Mouse (Mus musculus) liver, postnatal 0 days (tissue): ENCODE data around the gene Rab38. TPM values are rescaled to one million over a fixed set of nuclear protein-coding genes. Genes with fewer than 3 reads are reported as not detected.

Source experiments
- ATAC-seq: fragments of 200-750 bp; cut with Nextera tagmentation; 2 replicates; pipeline ENCODE4 v1.8.0; 2017; ENCODE audit warnings: mild to moderate bottlenecking, moderate library complexity
- DNase-seq: peaks from one replicate; pipeline ENCODE4 v3.0.0-alpha.2; 2016
- H3K27ac ChIP-seq: fragments of 300-500 bp; sonication (generic); 2 replicates; pipeline ENCODE4 v1.5.1; 2014; ENCODE audit warnings: antibody characterized with exemption, moderate library complexity, mild to moderate bottlenecking, low read depth
- H3K27me3 ChIP-seq: fragments of 300-500 bp; sonication (generic); 2 replicates; pipeline ENCODE4 v1.6.1; 2014; ENCODE audit warnings: low read length, control low read depth, mixed read lengths; ENCODE audit not compliant: insufficient read depth
- H3K36me3 ChIP-seq: fragments of 300-500 bp; sonication (generic); replicated peaks from 2 replicates; pipeline ENCODE4 v1.6.1; 2014; ENCODE audit warnings: mild to moderate bottlenecking, control low read depth, low read length, moderate library complexity, mixed read lengths; ENCODE audit not compliant: insufficient read depth
- H3K4me1 ChIP-seq: fragments of 300-500 bp; sonication (generic); 2 replicates; pipeline ENCODE4 v1.6.1; 2014; ENCODE audit warnings: antibody characterized with exemption, mild to moderate bottlenecking, control low read depth; ENCODE audit not compliant: insufficient read depth
- H3K4me2 ChIP-seq: fragments of 300-500 bp; sonication (generic); 2 replicates; pipeline ENCODE4 v1.6.1; 2014; ENCODE audit warnings: low read depth, mild to moderate bottlenecking, low read length, moderate library complexity, mixed read lengths
- H3K4me3 ChIP-seq: fragments of 300-500 bp; sonication (generic); 2 replicates; pipeline ENCODE4 v1.5.1; 2014; ENCODE audit warnings: low read depth, low read length
- H3K9ac ChIP-seq: fragments of 300-500 bp; sonication (generic); replicated peaks from 2 replicates; pipeline ENCODE4 v1.6.1; 2014; ENCODE audit warnings: mild to moderate bottlenecking, moderate library complexity
- H3K9me3 ChIP-seq: fragments of 300-500 bp; sonication (generic); 2 replicates; pipeline ENCODE4 v1.6.1; 2016; ENCODE audit warnings: mild to moderate bottlenecking, control low read depth, low read length, mixed read lengths
- CTCF ChIP-seq: sonication (generic); IDR thresholded peaks from 2 replicates; pipeline ENCODE4 v1.5.1; 2016; ENCODE audit warnings: antibody characterized with exemption, low read depth
- EP300 ChIP-seq: IDR thresholded peaks from 2 replicates; pipeline ENCODE4 v1.6.1; 2016; ENCODE audit warnings: antibody characterized with exemption, low read depth, mild to moderate bottlenecking
- WGBS: fragments of 180-500 bp; shearing (Covaris S2); extraction: QIAGEN DNeasy Blood & Tissue Kit; methylation state at CpG from one replicate; pipeline ENCODE4 v1.1.7; 2014; ENCODE audit not compliant: insufficient replicate concordance; 5-methylcytosine and 5-hydroxymethylcytosine counted together
- polyA plus RNA-seq: library from polyadenylated mRNA; unstranded; fragments of >200 nt; fragmentation: Nextera tagmentation; extraction: Ambion mirVana; gene quantifications from 2 replicates; pipeline ENCODE4 v1.2.1, GENCODE M21; 2015

Gene Rab38
- polyA plus RNA-seq, 1 experiment from 2014 or later, result 1.9 TPM

GRCm38 (mm10) chr7:88423889-88424288 lies 6.2 kb upstream of the Rab38 start:
- DNase-seq, result no peak
- 35% methylated on average over 2 of the region's 2 CpGs for WGBS
- no peaks in the 10 kb centered on the region for H3K9me3 ChIP-seq
- TF ChIP-seq CTCF, result no peak
- TF ChIP-seq EP300, result peak; percentile 77
- H3K27ac ChIP-seq, result no peak overlapping the region
- H3K27me3 ChIP-seq, result no peaks in the 10 kb centered on the region
- H3K9ac ChIP-seq, result no peak overlapping the region
- no peak overlapping the region for H3K4me3 ChIP-seq
- no peaks in the 10 kb centered on the region for H3K36me3 ChIP-seq
- no peak overlapping the region for H3K4me2 ChIP-seq
- H3K4me1 ChIP-seq, result no peaks in the 10 kb centered on the region
- ATAC-seq, result peak; percentile 50; the same call in 1 of the 2 replicates

- 43% methylated on average over 3 of the region's 3 CpGs for WGBS
- Histone ChIP-seq H3K27me3 (no peaks in the 10 kb centered on the region), H3K4me3 (no peak overlapping the region), H3K27ac (no peak overlapping the region), H3K4me1 (peaks cover 9% of the 10 kb centered on the region; the same call in 1 of the 2 replicates), H3K36me3 (no peaks in the 10 kb centered on the region), H3K4me2 (no peak overlapping the region), H3K9ac (no peak overlapping the region), H3K9me3 (no peaks in the 10 kb centered on the region)
- TF ChIP-seq EP300, result no peak
- TF ChIP-seq CTCF, result no peak
- DNase-seq, result no peak
- ATAC-seq, result no peak
These were observed 4.3 kb upstream of the Rab38 start for GRCm38 (mm10) chr7:88425744-88426143.

DNA sequence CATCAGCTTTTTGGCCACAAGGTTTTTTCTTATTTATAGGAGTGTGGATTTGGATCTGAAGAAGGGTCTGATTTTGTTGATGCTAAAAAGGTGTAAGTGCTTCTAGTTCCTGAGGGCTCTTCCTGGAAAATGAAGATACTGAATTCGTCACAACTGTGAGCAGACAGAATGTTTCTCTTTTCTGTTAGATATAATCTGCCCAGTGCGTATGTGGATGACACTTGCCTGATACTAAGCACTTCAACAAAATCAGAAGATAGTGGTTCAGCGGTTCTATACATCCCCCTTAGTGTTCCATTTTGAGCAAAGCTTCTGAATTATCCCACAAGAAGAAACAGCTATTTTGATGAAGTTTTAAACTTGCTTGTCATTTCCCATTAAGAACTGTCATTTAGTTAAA lies 2.6 kb upstream of the Rab38 start:
- no peak for DNase-seq
- TF ChIP-seq CTCF (no peak), EP300 (no peak)
- Histone ChIP-seq H3K27ac (no peak overlapping the region), H3K9me3 (no peaks in the 10 kb centered on the region), H3K4me1 (peaks cover 9% of the 10 kb centered on the region; the same call in 1 of the 2 replicates), H3K27me3 (no peaks in the 10 kb centered on the region), H3K9ac (no peak overlapping the region), H3K4me3 (no peak overlapping the region), H3K4me2 (no peak overlapping the region), H3K36me3 (no peaks in the 10 kb centered on the region)
- no peak for ATAC-seq
- 51% methylated on average over 3 of the region's 3 CpGs for WGBS

DNA sequence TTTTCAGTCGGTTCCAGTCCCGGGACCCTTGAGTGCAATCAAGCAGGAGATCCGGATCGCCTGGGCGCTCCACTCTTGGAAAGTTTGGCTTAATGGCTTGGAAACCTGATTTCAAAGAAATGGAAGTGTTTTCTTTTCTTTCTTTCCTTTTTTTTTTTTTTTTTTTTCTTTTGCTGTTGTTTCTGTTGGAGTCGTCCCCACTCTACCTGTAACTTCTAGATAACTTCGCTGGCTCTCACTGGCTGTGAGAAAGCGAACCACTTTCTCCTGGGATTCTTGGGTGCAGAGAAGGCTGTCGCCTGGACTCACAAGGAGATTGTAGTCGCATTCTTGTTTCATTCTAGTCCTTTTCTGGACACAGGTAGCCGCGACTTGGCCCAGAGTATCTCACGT lies 615 bp downstream of the Rab38 start:
- H3K9ac ChIP-seq, result peak overlapping the region; percentile 26; the same call in 1 of the 2 replicates
- no peaks in the 10 kb centered on the region for H3K9me3 ChIP-seq
- peak overlapping the region; percentile 87 for H3K4me2 ChIP-seq
- H3K27me3 ChIP-seq, result no peaks in the 10 kb centered on the region
- H3K4me3 ChIP-seq, result peak overlapping the region; percentile 53
- TF ChIP-seq EP300 (no peak), CTCF (no peak)
- ATAC-seq (no peak), DNase-seq (no peak)
- H3K27ac ChIP-seq, result no peak overlapping the region
- H3K4me1 ChIP-seq, result peaks cover 9% of the 10 kb centered on the region; the same call in 1 of the 2 replicates
- WGBS, result 4% methylated on average over 13 of the region's 13 CpGs
- no peaks in the 10 kb centered on the region for H3K36me3 ChIP-seq

DNA sequence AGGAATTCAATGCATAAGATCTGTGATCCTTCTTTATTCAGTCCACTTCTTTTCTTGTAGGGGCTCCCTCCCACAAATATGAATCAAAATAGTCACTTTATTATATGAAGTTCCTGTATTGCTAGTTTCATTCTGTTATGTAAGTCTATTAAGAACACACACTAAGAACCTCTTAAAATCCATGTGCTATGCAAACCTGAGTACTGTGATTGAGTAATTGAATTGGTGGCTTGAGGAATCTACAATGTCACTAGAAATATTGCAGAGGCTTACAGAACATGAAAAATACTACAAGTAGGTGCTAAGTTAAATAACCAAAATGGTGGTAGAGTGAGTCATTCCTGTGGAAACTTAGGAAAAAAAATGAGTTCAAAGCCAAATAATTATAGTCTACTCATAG lies 10.2 kb downstream of the Rab38 start:
- TF ChIP-seq CTCF (no peak), EP300 (no peak)
- Histone ChIP-seq H3K9ac (no peak overlapping the region), H3K4me2 (no peak overlapping the region), H3K4me3 (no peak overlapping the region), H3K36me3 (no peaks in the 10 kb centered on the region), H3K27me3 (no peaks in the 10 kb centered on the region), H3K27ac (no peak overlapping the region), H3K9me3 (no peaks in the 10 kb centered on the region), H3K4me1 (no peaks in the 10 kb centered on the region)
- ATAC-seq (no peak), DNase-seq (no peak)

DNA sequence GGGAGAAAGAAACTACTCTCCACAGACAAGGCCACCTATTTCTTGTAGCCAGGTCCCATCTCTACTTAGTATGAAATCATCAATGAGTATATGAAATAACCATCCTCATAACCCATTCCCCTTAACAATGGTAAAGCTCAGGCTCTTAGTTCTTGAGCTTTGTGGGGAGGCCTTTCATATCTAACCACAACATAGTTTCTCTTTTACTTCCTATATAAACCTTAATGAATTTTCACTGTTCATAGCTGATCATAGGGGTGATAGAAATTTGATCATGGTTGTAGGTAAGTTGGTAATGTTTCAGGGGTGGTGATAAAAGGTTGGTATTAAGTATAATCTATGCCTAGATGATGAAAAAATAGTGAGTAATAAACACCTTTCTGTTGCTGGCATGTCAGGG lies 12.6 kb downstream of the Rab38 start:
- ATAC-seq, result no peak
- no peak for TF ChIP-seq CTCF
- no peak for TF ChIP-seq EP300

GRCm38 (mm10) chr7:88443435-88443834 lies 13.4 kb downstream of the Rab38 start:
- no peak overlapping the region for H3K27ac ChIP-seq
- 67% methylated on average over 4 of the region's 4 CpGs for WGBS
- DNase-seq (no peak), ATAC-seq (no peak)
- no peaks in the 10 kb centered on the region for H3K9me3 ChIP-seq
- no peak for TF ChIP-seq EP300
- TF ChIP-seq CTCF, result no peak
- H3K4me2 ChIP-seq, result no peak overlapping the region
- no peaks in the 10 kb centered on the region for H3K4me1 ChIP-seq
- no peak overlapping the region for H3K9ac ChIP-seq
- H3K27me3 ChIP-seq, result no peaks in the 10 kb centered on the region
- no peak overlapping the region for H3K4me3 ChIP-seq
- no peaks in the 10 kb centered on the region for H3K36me3 ChIP-seq

More for the DNA sequence above, 12.6 kb downstream of the Rab38 start:
- H3K27ac ChIP-seq, result no peak overlapping the region
- no peaks in the 10 kb centered on the region for H3K36me3 ChIP-seq
- no peaks in the 10 kb centered on the region for H3K27me3 ChIP-seq
- no peak overlapping the region for H3K9ac ChIP-seq
- no peak for DNase-seq
- H3K4me3 ChIP-seq, result no peak overlapping the region
- H3K4me1 ChIP-seq, result no peaks in the 10 kb centered on the region
- H3K4me2 ChIP-seq, result no peak overlapping the region
- no peaks in the 10 kb centered on the region for H3K9me3 ChIP-seq
